Mouse (Mus musculus) MEL (cell line): Measurements from ENCODE around the gene Cd300c. TPM values are rescaled to one million over a fixed set of nuclear protein-coding genes. Genes with fewer than 3 reads are reported as not detected.

ENCODE experiments used
- DNase-seq: peaks from one replicate; pipeline ENCODE4 v3.0.0; 2011; ENCODE audit warnings: low read depth, low spot score
- H3K27ac ChIP-seq: 2 replicates; pipeline ENCODE4 v1.5.1; 2012; ENCODE audit warnings: low read depth, mild to moderate bottlenecking, control low read depth, low read length, moderate library complexity; ENCODE audit not compliant: control insufficient read depth
- H3K27me3 ChIP-seq, 2 experiments: fragments of 150-350 bp in 1 of 2; sonication (generic) in 1 of 2; 2 replicates each; pipeline ENCODE4 v1.6.1; 2012; ENCODE audit warnings: low read length in 2 of 2, mild to moderate bottlenecking in 2 of 2, improper control_type of control experiment in 1 of 2, moderate library complexity in 1 of 2; ENCODE audit not compliant: insufficient read depth in 2 of 2, control insufficient read depth in 1 of 2
- H3K36me3 ChIP-seq, 2 experiments: 2 replicates each; pipeline ENCODE4 v1.6.1; 2012 to 2014; ENCODE audit warnings: low read length in 2 of 2, improper control_type of control experiment in 1 of 2, inconsistent platforms in 1 of 2, mild to moderate bottlenecking in 1 of 2; ENCODE audit not compliant: insufficient read depth in 2 of 2, control insufficient read depth in 1 of 2
- H3K4me1 ChIP-seq, 2 experiments: fragments of 150-350 bp in 1 of 2; sonication (generic) in 1 of 2; 2 replicates each; pipeline ENCODE4 v1.6.1; 2012; ENCODE audit warnings: low read length in 2 of 2, improper control_type of control experiment in 1 of 2, mild to moderate bottlenecking in 1 of 2; ENCODE audit not compliant: insufficient read depth in 2 of 2, control insufficient read depth in 1 of 2
- H3K4me3 ChIP-seq, 2 experiments: fragments of 150-350 bp in 1 of 2; sonication (generic) in 1 of 2; 2 replicates each; pipeline ENCODE4 v1.5.1; 2012; ENCODE audit warnings: low read depth in 2 of 2, low read length in 2 of 2, mild to moderate bottlenecking in 2 of 2, moderate library complexity in 2 of 2, control low read depth in 1 of 2, improper control_type of control experiment in 1 of 2; ENCODE audit not compliant: control insufficient read depth in 1 of 2, insufficient read depth in 1 of 2
- H3K79me2 ChIP-seq: 2 replicates; pipeline ENCODE4 v1.6.1; 2012; ENCODE audit warnings: mild to moderate bottlenecking, low read length, moderate library complexity; ENCODE audit not compliant: control insufficient read depth, poor library complexity, insufficient read depth
- H3K9ac ChIP-seq: 2 replicates; pipeline ENCODE4 v1.6.1; 2012; ENCODE audit warnings: low read depth, mild to moderate bottlenecking, control low read depth, low read length, moderate library complexity; ENCODE audit not compliant: control insufficient read depth, poor library complexity, severe bottlenecking
- H3K9me3 ChIP-seq: fragments of 150-350 bp; sonication (generic); replicated peaks from 2 replicates; pipeline ENCODE4 v1.6.1; 2012; ENCODE audit warnings: mild to moderate bottlenecking, low read length, improper control_type of control experiment, moderate library complexity; ENCODE audit not compliant: insufficient read depth
- CTCF ChIP-seq, 3 experiments: IDR thresholded peaks in 2 of 3; conservative IDR thresholded peaks in 1 of 3; 2 replicates each; pipeline ENCODE4 v1.5.1; 2011 to 2012; ENCODE audit warnings: low read length in 3 of 3, low read depth in 2 of 3, mild to moderate bottlenecking in 2 of 3, improper control_type of control experiment in 1 of 3, inconsistent platforms in 1 of 3, mixed read lengths in 1 of 3, moderate library complexity in 1 of 3; ENCODE audit not compliant: control insufficient read depth in 1 of 3, insufficient read depth in 1 of 3, poor library complexity in 1 of 3, severe bottlenecking in 1 of 3
- ELF1 ChIP-seq: IDR thresholded peaks from 2 replicates; pipeline ENCODE4 v1.6.1; 2014; ENCODE audit warnings: low read depth, mild to moderate bottlenecking, inconsistent platforms, low read length, improper control_type of control experiment, moderate library complexity
- KAT2A ChIP-seq: conservative IDR thresholded peaks from 2 replicates; pipeline ENCODE4 v1.6.1; 2012; ENCODE audit warnings: low read depth, low read length, improper control_type of control experiment, inconsistent platforms
- MAFK ChIP-seq: IDR thresholded peaks from 2 replicates; pipeline ENCODE4 v1.6.1; 2011; ENCODE audit warnings: low read depth, mild to moderate bottlenecking, low read length, improper control_type of control experiment, borderline replicate concordance
- MAX ChIP-seq: IDR thresholded peaks from 2 replicates; pipeline ENCODE4 v1.6.1; 2011; ENCODE audit warnings: low read length, improper control_type of control experiment
- MAZ ChIP-seq: IDR thresholded peaks from 2 replicates; pipeline ENCODE4 v1.6.1; 2012; ENCODE audit warnings: low read depth, mild to moderate bottlenecking, inconsistent platforms, low read length, improper control_type of control experiment
- MEF2A ChIP-seq: IDR thresholded peaks from 2 replicates; pipeline ENCODE4 v1.6.1; 2014; ENCODE audit warnings: low read depth, mild to moderate bottlenecking, inconsistent platforms, low read length, improper control_type of control experiment; ENCODE audit not compliant: poor library complexity, insufficient replicate concordance, severe bottlenecking; ENCODE audit errors: extremely low read depth
- MYC ChIP-seq: IDR thresholded peaks from 2 replicates; pipeline ENCODE4 v1.6.1; 2011; ENCODE audit warnings: low read depth, mild to moderate bottlenecking, low read length, improper control_type of control experiment, moderate library complexity
- POLR2AphosphoS5 ChIP-seq: IDR thresholded peaks from 2 replicates; pipeline ENCODE4 v1.6.1; 2012; ENCODE audit warnings: low read depth, borderline replicate concordance, mild to moderate bottlenecking, inconsistent platforms, low read length, moderate library complexity, mixed read lengths
- RCOR1 ChIP-seq: IDR thresholded peaks from 2 replicates; pipeline ENCODE4 v1.6.1; 2012; ENCODE audit warnings: low read depth, mild to moderate bottlenecking, inconsistent platforms, low read length, improper control_type of control experiment
- SIN3A ChIP-seq: IDR thresholded peaks from 2 replicates; pipeline ENCODE4 v1.6.1; 2012; ENCODE audit warnings: low read length, improper control_type of control experiment, inconsistent platforms
- TAL1 ChIP-seq: IDR thresholded peaks from 2 replicates; pipeline ENCODE4 v1.6.1; 2012; ENCODE audit warnings: mild to moderate bottlenecking, inconsistent platforms, low read length, moderate library complexity, mixed read lengths
- TBP ChIP-seq: IDR thresholded peaks from 2 replicates; pipeline ENCODE4 v1.8.0; 2011; ENCODE audit warnings: low read depth, low read length, improper control_type of control experiment
- TCF12 ChIP-seq: IDR thresholded peaks from 2 replicates; pipeline ENCODE4 v1.6.1; 2014; ENCODE audit warnings: low read depth, mild to moderate bottlenecking, inconsistent platforms, low read length, improper control_type of control experiment, moderate library complexity
- USF1 ChIP-seq: IDR thresholded peaks from 2 replicates; pipeline ENCODE4 v1.6.1; 2014; ENCODE audit warnings: low read depth, mild to moderate bottlenecking, inconsistent platforms, low read length, improper control_type of control experiment, moderate library complexity
- USF2 ChIP-seq, 2 experiments: IDR thresholded peaks; 2 replicates each; pipeline ENCODE4 v1.6.1; 2011 to 2012; ENCODE audit warnings: improper control_type of control experiment in 2 of 2, low read length in 2 of 2, borderline replicate concordance in 1 of 2, inconsistent platforms in 1 of 2, low read depth in 1 of 2, mild to moderate bottlenecking in 1 of 2; ENCODE audit not compliant: insufficient read depth in 1 of 2
- ZC3H11A ChIP-seq: IDR thresholded peaks from 2 replicates; pipeline ENCODE4 v1.6.1; 2012; ENCODE audit warnings: low read depth, mild to moderate bottlenecking, inconsistent platforms, low read length, improper control_type of control experiment
- ZKSCAN1 ChIP-seq: IDR thresholded peaks from 2 replicates; pipeline ENCODE4 v1.6.1; 2012; ENCODE audit warnings: low read depth, mild to moderate bottlenecking, inconsistent platforms, low read length, improper control_type of control experiment, moderate library complexity
- polyA plus RNA-seq, 2 experiments: library from polyadenylated mRNA; stranded (reverse) in 1 of 2; unstranded in 1 of 2; fragments of >175 nt in 1 of 2; fragments of >200 nt in 1 of 2; gene quantifications; 2 replicates each; pipeline versions ENCODE4 v1.2.1 to v1.2.4; 2012; ENCODE audit warnings: low replicate concordance in 2 of 2, low read depth in 1 of 2; ENCODE audit not compliant: insufficient read length in 2 of 2, insufficient read depth in 1 of 2, missing spikeins in 1 of 2
- total RNA-seq: library from RNA; depleted of rRNA; stranded (reverse); fragments of 300-350 nt; gene quantifications from 2 replicates; pipeline ENCODE4 v1.2.3, GENCODE M21; 2012

Gene Cd300c
- total and polyA plus RNA-seq, 3 experiments, result not detected

GRCm38 (mm10) chr11:114965182-114965828 is 3.7 kb downstream of the Cd300c start:
- H3K4me3 ChIP-seq, result no peak overlapping the region
- no peak overlapping the region for H3K27ac ChIP-seq
- no peak overlapping the region for H3K9ac ChIP-seq
- DNase-seq, result no peak
- no peak for TF ChIP-seq TCF12
- no peak for TF ChIP-seq USF1
- no peaks in the 10 kb centered on the region for H3K9me3 ChIP-seq
- H3K79me2 ChIP-seq, result no peaks in the 10 kb centered on the region
- H3K36me3 ChIP-seq, result no peaks in the 10 kb centered on the region
- H3K4me1 ChIP-seq, result no peaks in the 10 kb centered on the region
- H3K27me3 ChIP-seq, result no peaks in the 10 kb centered on the region

DNA sequence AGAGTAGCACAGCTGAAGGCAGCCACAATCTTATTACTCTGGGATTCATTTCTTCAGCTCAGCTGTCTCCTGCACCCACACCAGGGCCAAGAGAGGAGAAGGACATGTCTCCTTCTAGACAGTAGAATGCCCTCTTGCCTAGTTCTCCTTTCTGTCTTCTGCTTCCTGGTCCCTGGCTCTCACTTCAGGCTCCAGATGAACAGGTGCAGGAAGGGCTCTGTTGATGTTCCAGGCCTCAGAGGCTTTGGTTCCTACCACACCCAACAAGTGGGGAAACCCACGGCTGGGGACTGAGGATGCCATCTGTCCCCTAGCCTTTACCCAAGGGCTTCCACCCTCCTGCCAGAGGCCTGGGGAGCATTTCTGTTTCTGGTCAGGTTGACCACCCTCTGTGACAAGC is 8.6 kb downstream of the Cd300c start:
- Histone ChIP-seq H3K9ac (no peak overlapping the region), H3K27ac (no peak overlapping the region), H3K4me3 (no peak overlapping the region), H3K27me3 (no peaks in the 10 kb centered on the region), H3K36me3 (no peaks in the 10 kb centered on the region), H3K4me1 (no peaks in the 10 kb centered on the region), H3K79me2 (no peaks in the 10 kb centered on the region)
- DNase-seq, result no peak
- TF ChIP-seq ZKSCAN1, result no peak
- TF ChIP-seq CTCF (IDR thresholded peaks at IDR 0.05 in 2 of 3, conservative IDR thresholded peaks at IDR 0.05 in 1 of 3; ENCODE audit: control insufficient read depth in 1 of 3, insufficient read depth in 1 of 3, low read depth in 2 of 3, low read length in 3 of 3, poor library complexity in 1 of 3, severe bottlenecking in 1 of 3), result no peak
- TF ChIP-seq MAX, result no peak
- no peak for TF ChIP-seq ZC3H11A
- no peak for TF ChIP-seq MEF2A
- TF ChIP-seq SIN3A, result no peak
- no peak for TF ChIP-seq ELF1
- no peak for TF ChIP-seq MAZ
- no peak for TF ChIP-seq POLR2AphosphoS5
- TF ChIP-seq, all 39 proteins: peak for 0
- H3K9me3 ChIP-seq, result no peaks in the 10 kb centered on the region

- no peak for DNase-seq
- Histone ChIP-seq H3K27me3 (no peaks in the 10 kb centered on the region), H3K36me3 (no peaks in the 10 kb centered on the region), H3K9me3 (no peaks in the 10 kb centered on the region), H3K4me3 (no peak within 1 kb of the TSS), H3K79me2 (no peaks in the 10 kb centered on the region), H3K9ac (no peak within 1 kb of the TSS), H3K4me1 (no peaks in the 10 kb centered on the region), H3K27ac (no peak within 1 kb of the TSS)
- TF ChIP-seq KAT2A (no peak), RCOR1 (no peak), MAZ (no peak), MYC (no peak), USF2 (IDR thresholded peaks at IDR 0.05; ENCODE audit: borderline replicate concordance in 1 of 2, insufficient read depth in 1 of 2, low read depth in 1 of 2, low read length in 2 of 2) (no peak), MAFK (no peak), TBP (no peak), TAL1 (no peak)
Measured at GRCm38 (mm10) chr11:114934144-114934543, 34.8 kb downstream of the Cd300c start, which contains the start of gene Cd300lb. TSS of gene Cd300lb (minus strand) at chr11:114934386.
